Mouse (Mus musculus) MEL (cell line): ENCODE data around the gene Olfr649. TPM values are rescaled to one million over a fixed set of nuclear protein-coding genes. Genes with fewer than 3 reads are reported as not detected.

ENCODE experiments used
- DNase-seq: peaks from one replicate; pipeline ENCODE4 v3.0.0; 2011; ENCODE audit warnings: low read depth, low spot score
- H3K27ac ChIP-seq: 2 replicates; pipeline ENCODE4 v1.5.1; 2012; ENCODE audit warnings: low read depth, mild to moderate bottlenecking, control low read depth, low read length, moderate library complexity; ENCODE audit not compliant: control insufficient read depth
- H3K27me3 ChIP-seq, 2 experiments: fragments of 150-350 bp in 1 of 2; sonication (generic) in 1 of 2; 2 replicates each; pipeline ENCODE4 v1.6.1; 2012; ENCODE audit warnings: low read length in 2 of 2, mild to moderate bottlenecking in 2 of 2, improper control_type of control experiment in 1 of 2, moderate library complexity in 1 of 2; ENCODE audit not compliant: insufficient read depth in 2 of 2, control insufficient read depth in 1 of 2
- H3K36me3 ChIP-seq, 2 experiments: 2 replicates each; pipeline ENCODE4 v1.6.1; 2012 to 2014; ENCODE audit warnings: low read length in 2 of 2, improper control_type of control experiment in 1 of 2, inconsistent platforms in 1 of 2, mild to moderate bottlenecking in 1 of 2; ENCODE audit not compliant: insufficient read depth in 2 of 2, control insufficient read depth in 1 of 2
- H3K4me1 ChIP-seq, 2 experiments: fragments of 150-350 bp in 1 of 2; sonication (generic) in 1 of 2; 2 replicates each; pipeline ENCODE4 v1.6.1; 2012; ENCODE audit warnings: low read length in 2 of 2, improper control_type of control experiment in 1 of 2, mild to moderate bottlenecking in 1 of 2; ENCODE audit not compliant: insufficient read depth in 2 of 2, control insufficient read depth in 1 of 2
- H3K4me3 ChIP-seq, 2 experiments: fragments of 150-350 bp in 1 of 2; sonication (generic) in 1 of 2; 2 replicates each; pipeline ENCODE4 v1.5.1; 2012; ENCODE audit warnings: low read depth in 2 of 2, low read length in 2 of 2, mild to moderate bottlenecking in 2 of 2, moderate library complexity in 2 of 2, control low read depth in 1 of 2, improper control_type of control experiment in 1 of 2; ENCODE audit not compliant: control insufficient read depth in 1 of 2, insufficient read depth in 1 of 2
- H3K79me2 ChIP-seq: 2 replicates; pipeline ENCODE4 v1.6.1; 2012; ENCODE audit warnings: mild to moderate bottlenecking, low read length, moderate library complexity; ENCODE audit not compliant: control insufficient read depth, poor library complexity, insufficient read depth
- H3K9ac ChIP-seq: 2 replicates; pipeline ENCODE4 v1.6.1; 2012; ENCODE audit warnings: low read depth, mild to moderate bottlenecking, control low read depth, low read length, moderate library complexity; ENCODE audit not compliant: control insufficient read depth, poor library complexity, severe bottlenecking
- H3K9me3 ChIP-seq: fragments of 150-350 bp; sonication (generic); replicated peaks from 2 replicates; pipeline ENCODE4 v1.6.1; 2012; ENCODE audit warnings: mild to moderate bottlenecking, low read length, improper control_type of control experiment, moderate library complexity; ENCODE audit not compliant: insufficient read depth
- CTCF ChIP-seq, 3 experiments: IDR thresholded peaks in 2 of 3; conservative IDR thresholded peaks in 1 of 3; 2 replicates each; pipeline ENCODE4 v1.5.1; 2011 to 2012; ENCODE audit warnings: low read length in 3 of 3, low read depth in 2 of 3, mild to moderate bottlenecking in 2 of 3, improper control_type of control experiment in 1 of 3, inconsistent platforms in 1 of 3, mixed read lengths in 1 of 3, moderate library complexity in 1 of 3; ENCODE audit not compliant: control insufficient read depth in 1 of 3, insufficient read depth in 1 of 3, poor library complexity in 1 of 3, severe bottlenecking in 1 of 3
- ETS1 ChIP-seq: IDR thresholded peaks from 2 replicates; pipeline ENCODE4 v1.6.1; 2012; ENCODE audit warnings: low read depth, mild to moderate bottlenecking, inconsistent platforms, low read length, improper control_type of control experiment, moderate library complexity
- GATA1 ChIP-seq: IDR thresholded peaks from 2 replicates; pipeline ENCODE4 v1.6.1; 2011; ENCODE audit warnings: low read depth, low read length, improper control_type of control experiment
- KAT2A ChIP-seq: conservative IDR thresholded peaks from 2 replicates; pipeline ENCODE4 v1.6.1; 2012; ENCODE audit warnings: low read depth, low read length, improper control_type of control experiment, inconsistent platforms
- MAX ChIP-seq: IDR thresholded peaks from 2 replicates; pipeline ENCODE4 v1.6.1; 2011; ENCODE audit warnings: low read length, improper control_type of control experiment
- MAZ ChIP-seq: IDR thresholded peaks from 2 replicates; pipeline ENCODE4 v1.6.1; 2012; ENCODE audit warnings: low read depth, mild to moderate bottlenecking, inconsistent platforms, low read length, improper control_type of control experiment
- MEF2A ChIP-seq: IDR thresholded peaks from 2 replicates; pipeline ENCODE4 v1.6.1; 2014; ENCODE audit warnings: low read depth, mild to moderate bottlenecking, inconsistent platforms, low read length, improper control_type of control experiment; ENCODE audit not compliant: poor library complexity, insufficient replicate concordance, severe bottlenecking; ENCODE audit errors: extremely low read depth
- MXI1 ChIP-seq: IDR thresholded peaks from 2 replicates; pipeline ENCODE4 v1.6.1; 2011; ENCODE audit warnings: mild to moderate bottlenecking, low read depth, low read length, improper control_type of control experiment
- NRF1 ChIP-seq: IDR thresholded peaks from 2 replicates; pipeline ENCODE4 v1.6.1; 2014; ENCODE audit warnings: low read depth, mild to moderate bottlenecking, inconsistent platforms, low read length, improper control_type of control experiment, moderate library complexity; ENCODE audit not compliant: poor library complexity, insufficient read depth, severe bottlenecking
- POLR2A ChIP-seq, 2 experiments: IDR thresholded peaks; 2 replicates each; pipeline ENCODE4 v1.6.1; 2011 to 2012; ENCODE audit warnings: low read length in 2 of 2, mild to moderate bottlenecking in 2 of 2, control low read depth in 1 of 2, improper control_type of control experiment in 1 of 2, low read depth in 1 of 2, moderate library complexity in 1 of 2; ENCODE audit not compliant: control insufficient read depth in 1 of 2, insufficient read depth in 1 of 2, poor library complexity in 1 of 2
- POLR2AphosphoS5 ChIP-seq: IDR thresholded peaks from 2 replicates; pipeline ENCODE4 v1.6.1; 2012; ENCODE audit warnings: low read depth, borderline replicate concordance, mild to moderate bottlenecking, inconsistent platforms, low read length, moderate library complexity, mixed read lengths
- RAD21 ChIP-seq: IDR thresholded peaks from 2 replicates; pipeline ENCODE4 v1.6.1; 2011; ENCODE audit warnings: mild to moderate bottlenecking, low read depth, low read length, improper control_type of control experiment
- SIN3A ChIP-seq: IDR thresholded peaks from 2 replicates; pipeline ENCODE4 v1.6.1; 2012; ENCODE audit warnings: low read length, improper control_type of control experiment, inconsistent platforms
- SMC3 ChIP-seq: IDR thresholded peaks from 2 replicates; pipeline ENCODE4 v1.6.1; 2011; ENCODE audit warnings: low read depth, low read length, improper control_type of control experiment
- ZC3H11A ChIP-seq: IDR thresholded peaks from 2 replicates; pipeline ENCODE4 v1.6.1; 2012; ENCODE audit warnings: low read depth, mild to moderate bottlenecking, inconsistent platforms, low read length, improper control_type of control experiment
- ZKSCAN1 ChIP-seq: IDR thresholded peaks from 2 replicates; pipeline ENCODE4 v1.6.1; 2012; ENCODE audit warnings: low read depth, mild to moderate bottlenecking, inconsistent platforms, low read length, improper control_type of control experiment, moderate library complexity
- ZNF384 ChIP-seq: IDR thresholded peaks from 2 replicates; pipeline ENCODE4 v1.6.1; 2012; ENCODE audit warnings: low read depth, mild to moderate bottlenecking, inconsistent platforms, low read length, improper control_type of control experiment
- polyA plus RNA-seq, 2 experiments: library from polyadenylated mRNA; stranded (reverse) in 1 of 2; unstranded in 1 of 2; fragments of >175 nt in 1 of 2; fragments of >200 nt in 1 of 2; gene quantifications; 2 replicates each; pipeline versions ENCODE4 v1.2.1 to v1.2.4; 2012; ENCODE audit warnings: low replicate concordance in 2 of 2, low read depth in 1 of 2; ENCODE audit not compliant: insufficient read length in 2 of 2, insufficient read depth in 1 of 2, missing spikeins in 1 of 2
- total RNA-seq: library from RNA; depleted of rRNA; stranded (reverse); fragments of 300-350 nt; gene quantifications from 2 replicates; pipeline ENCODE4 v1.2.3, GENCODE M21; 2012

Olfr649 gene
- total and polyA plus RNA-seq, 3 experiments, result not detected

- Histone ChIP-seq H3K79me2 (no peaks in the 10 kb centered on the region), H3K4me3 (no peak overlapping the region), H3K27me3 (peaks cover 0 to 3% of the 10 kb centered on the region in 2 experiments), H3K4me1 (no peaks in the 10 kb centered on the region), H3K36me3 (no peaks in the 10 kb centered on the region), H3K9me3 (no peaks in the 10 kb centered on the region), H3K9ac (no peak overlapping the region), H3K27ac (no peak overlapping the region)
- TF ChIP-seq MXI1 (no peak), ZKSCAN1 (no peak), NRF1 (no peak), MEF2A (no peak), ETS1 (no peak)
- no peak for DNase-seq
Observed at GRCm38 (mm10) chr7:104206197-104206596, 10.4 kb upstream of the Olfr649 start.

- TF ChIP-seq GATA1 (peak; percentile 34; the same call in 1 of the 2 replicates), MEF2A (no peak), CTCF (IDR thresholded peaks at IDR 0.05 in 2 of 3, conservative IDR thresholded peaks at IDR 0.05 in 1 of 3; ENCODE audit: control insufficient read depth in 1 of 3, insufficient read depth in 1 of 3, low read depth in 2 of 3, low read length in 3 of 3, poor library complexity in 1 of 3, severe bottlenecking in 1 of 3) (peak; percentile 89 to 99 (median 92)), RAD21 (peak; percentile 87), MAZ (no peak), SMC3 (peak; percentile 66), ZC3H11A (peak; percentile 60), POLR2AphosphoS5 (no peak), ZNF384 (no peak)
- no peak overlapping the region for H3K4me3 ChIP-seq
- H3K4me1 ChIP-seq, result no peaks in the 10 kb centered on the region
Observed at GRCm38 (mm10) chr7:104199822-104200221, 4.0 kb upstream of the Olfr649 start.

GRCm38 (mm10) chr7:104191275-104191674 lies 4.5 kb downstream of the Olfr649 start:
- H3K4me3 ChIP-seq, result no peak overlapping the region
- H3K27me3 ChIP-seq, result peaks cover 2 to 6% of the 10 kb centered on the region in 2 experiments; a peak in 3 of 4 replicates
- no peaks in the 10 kb centered on the region for H3K36me3 ChIP-seq
- peak in 1 of 3 experiments; percentile 36; a peak in 2 of 6 replicates for TF ChIP-seq CTCF (IDR thresholded peaks at IDR 0.05 in 2 of 3, conservative IDR thresholded peaks at IDR 0.05 in 1 of 3; ENCODE audit: control insufficient read depth in 1 of 3, insufficient read depth in 1 of 3, low read depth in 2 of 3, low read length in 3 of 3, poor library complexity in 1 of 3, severe bottlenecking in 1 of 3)
- no peak for TF ChIP-seq KAT2A
- TF ChIP-seq NRF1, result no peak
- no peak for TF ChIP-seq POLR2A (IDR thresholded peaks at IDR 0.05; ENCODE audit: control insufficient read depth in 1 of 2, insufficient read depth in 1 of 2, low read depth in 1 of 2, low read length in 2 of 2, poor library complexity in 1 of 2)
- TF ChIP-seq MXI1, result no peak
- TF ChIP-seq RAD21, result peak; percentile 52
- TF ChIP-seq SMC3, result peak; percentile 22; the same call in 1 of the 2 replicates
- TF ChIP-seq GATA1, result no peak
- no peak for TF ChIP-seq SIN3A
- no peak for TF ChIP-seq MAX
- no peak; the same call in 1 of the 2 replicates for TF ChIP-seq ZC3H11A
- H3K79me2 ChIP-seq, result no peaks in the 10 kb centered on the region
- DNase-seq, result peak; percentile 11
- no peaks in the 10 kb centered on the region for H3K4me1 ChIP-seq
- no peak overlapping the region for H3K27ac ChIP-seq
- no peaks in the 10 kb centered on the region for H3K9me3 ChIP-seq
- no peak overlapping the region for H3K9ac ChIP-seq

More at GRCm38 (mm10) chr7:104199822-104200221, 4.0 kb upstream of the Olfr649 start:
- DNase-seq, result peak; percentile 77
- no peaks in the 10 kb centered on the region for H3K79me2 ChIP-seq
- H3K9ac ChIP-seq, result no peak overlapping the region
- H3K36me3 ChIP-seq, result no peaks in the 10 kb centered on the region
- no peaks in the 10 kb centered on the region for H3K9me3 ChIP-seq
- peaks cover 2 to 3% of the 10 kb centered on the region in 2 experiments for H3K27me3 ChIP-seq
- no peak overlapping the region for H3K27ac ChIP-seq
